Mouse (Mus musculus): ENCODE measurements around the gene Adam19. TPM values are rescaled to one million over a fixed set of nuclear protein-coding genes. Genes with fewer than 3 reads are reported as not detected.

Gene Adam19
- total and polyA plus RNA-seq, 2 experiments from 2014 or later = 15.8 to 67.9 TPM

- Histone ChIP-seq H3K36me3 (replicated peaks; ENCODE audit: control insufficient read depth, insufficient read depth, low read length) (peaks cover 87% of the 10 kb centered on the region), H3K9me3 (replicated peaks; ENCODE audit: control insufficient read depth, low read length) (no peaks in the 10 kb centered on the region), H3K4me1 (ENCODE audit: control insufficient read depth, insufficient read depth) (peaks cover 16% of the 10 kb centered on the region), H3K27me3 (ENCODE audit: control insufficient read depth, insufficient read depth, low read length) (no peaks in the 10 kb centered on the region), H3K27ac (ENCODE audit: low read depth) (no peak overlapping the region), H3K4me3 (ENCODE audit: low read depth, low read length) (no peak overlapping the region), H3K9ac (replicated peaks; ENCODE audit: low read depth, low read length) (no peak overlapping the region), H3K4me2 (ENCODE audit: low read depth, low read length) (no peak overlapping the region)
- ATAC-seq (ENCODE audit: insufficient read depth, low read depth) (no peak), DNase-seq (ENCODE audit: low spot score) (no peak)
- no peak for TF ChIP-seq EP300 (IDR thresholded peaks at IDR 0.05; ENCODE audit: low read depth)
- TF ChIP-seq CTCF (IDR thresholded peaks at IDR 0.05; ENCODE audit: low read depth) = no peak
- 92% methylated on average over 2 of the region's 2 CpGs for WGBS
Observed at GRCm38 (mm10) chr11:46116510-46116909, 60.7 kb downstream of the Adam19 start.

DNA sequence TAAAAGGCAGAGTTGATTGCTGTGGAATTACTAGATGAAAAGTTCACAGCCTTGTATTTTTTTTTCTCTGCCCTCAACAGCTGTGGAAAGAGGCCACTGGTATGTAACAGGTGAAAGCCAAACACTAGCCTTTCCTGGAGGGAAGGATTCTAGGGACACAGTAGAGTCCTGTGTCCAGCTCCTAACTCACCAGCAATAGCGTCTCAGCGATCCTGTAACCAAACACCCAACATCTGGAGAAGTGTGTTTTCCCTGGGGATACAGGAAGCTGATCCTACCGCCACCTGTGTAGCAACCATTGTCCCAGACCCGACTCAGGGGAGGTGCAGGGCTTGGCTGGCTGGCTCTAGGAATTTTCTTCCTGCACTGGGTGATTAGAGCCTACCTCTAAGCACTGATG lies 63.8 kb downstream of the Adam19 start:
- DNase-seq (ENCODE audit: low spot score) (no peak), ATAC-seq (ENCODE audit: insufficient read depth, low read depth) (no peak)
- 51% methylated on average over 4 of the region's 4 CpGs for WGBS
- no peak overlapping the region for H3K9ac ChIP-seq (replicated peaks; ENCODE audit: low read depth, low read length)
- no peak overlapping the region for H3K27ac ChIP-seq (ENCODE audit: low read depth)
- TF ChIP-seq EP300 (IDR thresholded peaks at IDR 0.05; ENCODE audit: low read depth) = no peak
- no peak for TF ChIP-seq CTCF (IDR thresholded peaks at IDR 0.05; ENCODE audit: low read depth)
- H3K4me3 ChIP-seq (ENCODE audit: low read depth, low read length) = no peak overlapping the region
- no peaks in the 10 kb centered on the region for H3K27me3 ChIP-seq (ENCODE audit: control insufficient read depth, insufficient read depth, low read length)
- H3K9me3 ChIP-seq (replicated peaks; ENCODE audit: control insufficient read depth, low read length) = no peaks in the 10 kb centered on the region
- peaks cover 96% of the 10 kb centered on the region for H3K36me3 ChIP-seq (replicated peaks; ENCODE audit: control insufficient read depth, insufficient read depth, low read length)
- H3K4me2 ChIP-seq (ENCODE audit: low read depth, low read length) = no peak overlapping the region
- peaks cover 9% of the 10 kb centered on the region for H3K4me1 ChIP-seq (ENCODE audit: control insufficient read depth, insufficient read depth)

DNA sequence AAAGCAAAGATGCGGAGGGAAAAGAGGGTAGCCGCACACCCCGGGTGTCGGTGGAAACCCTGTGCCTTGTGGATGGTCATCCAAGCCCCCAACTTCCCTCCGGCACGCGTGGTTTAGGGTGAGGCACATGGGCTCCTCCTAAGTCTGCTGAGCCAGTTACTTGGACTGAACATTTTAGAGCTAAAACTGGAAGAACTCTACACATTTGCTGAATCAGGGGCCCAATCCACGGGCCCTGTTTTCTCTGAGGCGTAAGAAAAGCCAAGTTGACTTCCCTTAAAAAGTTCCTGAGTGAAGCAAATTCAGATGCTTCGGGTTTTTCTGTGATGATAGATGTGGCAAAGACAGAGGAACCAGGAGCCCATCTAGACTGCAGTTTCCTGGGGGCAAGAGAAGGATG lies 64.3 kb downstream of the Adam19 start:
- H3K27ac ChIP-seq (ENCODE audit: low read depth) = peak overlapping the region; percentile 26; the same call in 1 of the 2 replicates
- H3K4me2 ChIP-seq (ENCODE audit: low read depth, low read length) = no peak overlapping the region

GRCm38 (mm10) chr11:46121666-46122065 lies 65.9 kb downstream of the Adam19 start:
- peaks cover 5% of the 10 kb centered on the region; the same call in 1 of the 2 replicates for H3K4me1 ChIP-seq (ENCODE audit: control insufficient read depth, insufficient read depth)
- peaks cover 91% of the 10 kb centered on the region for H3K36me3 ChIP-seq (replicated peaks; ENCODE audit: control insufficient read depth, insufficient read depth, low read length)
- H3K9ac ChIP-seq (replicated peaks; ENCODE audit: low read depth, low read length) = no peak overlapping the region
- DNase-seq (ENCODE audit: low spot score) = no peak
- H3K27me3 ChIP-seq (ENCODE audit: control insufficient read depth, insufficient read depth, low read length) = no peaks in the 10 kb centered on the region
- H3K9me3 ChIP-seq (replicated peaks; ENCODE audit: control insufficient read depth, low read length) = no peaks in the 10 kb centered on the region
- H3K4me2 ChIP-seq (ENCODE audit: low read depth, low read length) = no peak overlapping the region
- TF ChIP-seq CTCF (IDR thresholded peaks at IDR 0.05; ENCODE audit: low read depth) (no peak), EP300 (IDR thresholded peaks at IDR 0.05; ENCODE audit: low read depth) (no peak)
- ATAC-seq (ENCODE audit: insufficient read depth, low read depth) = 0 out of 2 replicates have a peak, but pooled peaks have one; percentile 34
- H3K27ac ChIP-seq (ENCODE audit: low read depth) = no peak overlapping the region
- 58% methylated on average over 4 of the region's 4 CpGs for WGBS
- no peak overlapping the region for H3K4me3 ChIP-seq (ENCODE audit: low read depth, low read length)

More for the DNA sequence above, 64.3 kb downstream of the Adam19 start:
- no peak for TF ChIP-seq CTCF (IDR thresholded peaks at IDR 0.05; ENCODE audit: low read depth)
- no peak for TF ChIP-seq EP300 (IDR thresholded peaks at IDR 0.05; ENCODE audit: low read depth)
- ATAC-seq (ENCODE audit: insufficient read depth, low read depth) (no peak), DNase-seq (ENCODE audit: low spot score) (no peak)
- no peak overlapping the region for H3K4me3 ChIP-seq (ENCODE audit: low read depth, low read length)
- no peak overlapping the region for H3K9ac ChIP-seq (replicated peaks; ENCODE audit: low read depth, low read length)
- H3K4me1 ChIP-seq (ENCODE audit: control insufficient read depth, insufficient read depth) = peaks cover 5% of the 10 kb centered on the region
- H3K27me3 ChIP-seq (ENCODE audit: control insufficient read depth, insufficient read depth, low read length) = no peaks in the 10 kb centered on the region
- peaks cover 96% of the 10 kb centered on the region for H3K36me3 ChIP-seq (replicated peaks; ENCODE audit: control insufficient read depth, insufficient read depth, low read length)
- no peaks in the 10 kb centered on the region for H3K9me3 ChIP-seq (replicated peaks; ENCODE audit: control insufficient read depth, low read length)
- WGBS = 89% methylated on average over 10 of the region's 10 CpGs

- ATAC-seq (ENCODE audit: insufficient read depth, low read depth) (no peak), DNase-seq (ENCODE audit: low spot score) (no peak)
- Histone ChIP-seq H3K4me1 (ENCODE audit: control insufficient read depth, insufficient read depth) (peaks cover 5% of the 10 kb centered on the region; the same call in 1 of the 2 replicates), H3K4me3 (ENCODE audit: low read depth, low read length) (no peak overlapping the region), H3K9me3 (replicated peaks; ENCODE audit: control insufficient read depth, low read length) (no peaks in the 10 kb centered on the region), H3K27ac (ENCODE audit: low read depth) (peak overlapping the region; percentile 12; the same call in 1 of the 2 replicates), H3K4me2 (ENCODE audit: low read depth, low read length) (no peak overlapping the region), H3K9ac (replicated peaks; ENCODE audit: low read depth, low read length) (no peak overlapping the region), H3K27me3 (ENCODE audit: control insufficient read depth, insufficient read depth, low read length) (no peaks in the 10 kb centered on the region), H3K36me3 (replicated peaks; ENCODE audit: control insufficient read depth, insufficient read depth, low read length) (peaks cover 92% of the 10 kb centered on the region)
- 70% methylated on average over 4 of the region's 4 CpGs for WGBS
- TF ChIP-seq EP300 (IDR thresholded peaks at IDR 0.05; ENCODE audit: low read depth) (no peak), CTCF (IDR thresholded peaks at IDR 0.05; ENCODE audit: low read depth) (no peak)
Observed at GRCm38 (mm10) chr11:46122875-46123274, 67.1 kb downstream of the Adam19 start.

DNA sequence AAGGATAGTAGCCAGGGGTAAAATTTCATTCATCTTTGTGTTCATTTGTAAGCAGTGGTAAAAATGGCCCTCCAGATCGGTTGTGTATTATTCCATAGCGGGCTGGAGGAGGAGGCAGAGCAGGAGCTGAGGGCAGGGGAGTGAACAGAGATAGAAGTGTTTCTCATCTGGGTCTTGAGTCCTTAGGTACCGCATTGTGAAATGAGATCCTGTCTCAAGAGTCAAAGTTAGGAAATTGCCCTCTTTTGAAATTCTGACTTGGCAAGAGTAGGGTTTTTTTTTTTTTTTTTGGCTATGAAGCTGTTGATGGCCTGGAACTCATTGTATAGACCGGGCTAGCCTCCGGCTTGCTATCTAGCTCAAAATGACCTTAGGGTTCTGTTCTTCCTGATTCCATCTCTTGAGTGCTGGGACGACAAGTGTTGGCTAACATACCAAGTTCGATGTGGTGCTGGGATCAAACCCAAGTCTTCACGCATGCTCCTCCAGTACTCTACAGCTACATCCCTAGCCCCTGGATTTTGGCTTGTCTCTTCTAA lies 67.6 kb downstream of the Adam19 start:
- Histone ChIP-seq H3K27ac (ENCODE audit: low read depth) (no peak overlapping the region), H3K9me3 (replicated peaks; ENCODE audit: control insufficient read depth, low read length) (no peaks in the 10 kb centered on the region), H3K36me3 (replicated peaks; ENCODE audit: control insufficient read depth, insufficient read depth, low read length) (peaks cover 92% of the 10 kb centered on the region), H3K27me3 (ENCODE audit: control insufficient read depth, insufficient read depth, low read length) (no peaks in the 10 kb centered on the region), H3K4me3 (ENCODE audit: low read depth, low read length) (no peak overlapping the region), H3K4me1 (ENCODE audit: control insufficient read depth, insufficient read depth) (peaks cover 5% of the 10 kb centered on the region; the same call in 1 of the 2 replicates), H3K9ac (replicated peaks; ENCODE audit: low read depth, low read length) (no peak overlapping the region), H3K4me2 (ENCODE audit: low read depth, low read length) (no peak overlapping the region)
- TF ChIP-seq CTCF (IDR thresholded peaks at IDR 0.05; ENCODE audit: low read depth) (no peak), EP300 (IDR thresholded peaks at IDR 0.05; ENCODE audit: low read depth) (no peak)
- ATAC-seq (ENCODE audit: insufficient read depth, low read depth) (no peak), DNase-seq (ENCODE audit: low spot score) (no peak)
- WGBS = 77% methylated on average over 8 of the region's 8 CpGs
